ENCODE assay signal across 19 mouse cellular contexts in genomic region chr11:49926183-49926582, GRCm38 (mm10). TPM values are rescaled to one million over a fixed set of nuclear protein-coding genes. Genes with fewer than 3 reads are reported as not detected.
DNase-seq lines count a peak whose midpoint lies in the region; ATAC-seq and TF ChIP-seq lines count a peak whose summit lies in the region.
"Had no signal": no experiment of that assay in that cellular context is flagged by ENCODE, and none has a peak within 500 bp of the region (broad histone marks: within the 10 kb centered on the region; RNA-seq: fewer than 3 reads in every experiment).

No protein-coding gene starts in this region.

- no peak for TF ChIP-seq CTCF in forebrain, postnatal 0 days (IDR thresholded peaks at IDR 0.05; ENCODE audit: low read depth)
- TF ChIP-seq CTCF in thymus, adult 2 months (IDR thresholded peaks at IDR 0.05; ENCODE audit: borderline replicate concordance, control insufficient read depth, extremely low read depth, insufficient read depth, low read length, poor library complexity) = no peak

- peaks cover 19% of the 10 kb centered on the region for H3K4me1 ChIP-seq in forebrain, embryonic 16.5 days (replicated peaks; ENCODE audit: control insufficient read depth, insufficient read depth, low read length)
- no peaks in the 10 kb centered on the region for H3K4me1 ChIP-seq in forebrain, postnatal 0 days (ENCODE audit: insufficient read depth)
- H3K4me1 ChIP-seq in thymus, adult 2 months (replicated peaks; ENCODE audit: control insufficient read depth, insufficient read depth, low read length) = no peaks in the 10 kb centered on the region

- TF ChIP-seq POLR2A in thymus, adult 2 months (IDR thresholded peaks at IDR 0.05; ENCODE audit: control insufficient read depth, extremely low read depth, insufficient read depth, low read length, poor library complexity) = no peak

- ATAC-seq in forebrain, embryonic 16.5 days = no peak
- no peak for ATAC-seq in forebrain, postnatal 0 days
- ATAC-seq in granulocyte monocyte progenitor cell, adult 5-6 weeks (replicated peaks; ENCODE audit: poor library complexity, severe bottlenecking) = 0 out of 2 replicates have a peak, but pooled peaks have one; percentile 37
- ATAC-seq: inflammation-experienced regulatory T-cells, adult 6 months had no signal

- H3K4me3 ChIP-seq in forebrain, embryonic 16.5 days (replicated peaks; ENCODE audit: low read length) = no peak overlapping the region
- H3K4me3 ChIP-seq in forebrain, postnatal 0 days (ENCODE audit: low read depth, low read length) = no peak overlapping the region
- H3K4me3 ChIP-seq in thymus, adult 2 months (ENCODE audit: control insufficient read depth, insufficient read depth, low read length) = no peak overlapping the region
- H3K4me3 ChIP-seq: embryonic facial prominence, embryonic 12.5 days; gastrocnemius, adult 2 months; left cerebral cortex, adult 2 months; limb, embryonic 13.5 days had no signal

- peak overlapping the region; percentile 33; the same call in 1 of the 2 replicates for H3K27ac ChIP-seq in forebrain, embryonic 16.5 days (ENCODE audit: low read length)
- no peak overlapping the region for H3K27ac ChIP-seq in forebrain, postnatal 0 days (ENCODE audit: low read depth, low read length)
- H3K27ac ChIP-seq in thymus, adult 2 months (ENCODE audit: control insufficient read depth, insufficient read depth, low read length) = no peak overlapping the region
- H3K27ac ChIP-seq: embryonic facial prominence, embryonic 12.5 days; gastrocnemius, adult 2 months; limb, embryonic 13.5 days; stomach, postnatal 0 days had no signal

- H3K27me3 ChIP-seq in forebrain, embryonic 16.5 days (replicated peaks; ENCODE audit: control insufficient read depth, insufficient read depth, low read length) = no peaks in the 10 kb centered on the region
- no peaks in the 10 kb centered on the region for H3K27me3 ChIP-seq in forebrain, postnatal 0 days (ENCODE audit: insufficient read depth, low read length)
- no peaks in the 10 kb centered on the region; the same call in 1 of the 2 replicates for H3K27me3 ChIP-seq in thymus, adult 2 months (ENCODE audit: control insufficient read depth, insufficient read depth, low read length)
- H3K27me3 ChIP-seq: embryonic facial prominence, embryonic 12.5 days had no signal

- no peak for DNase-seq in forebrain, postnatal 0 days
- peak; percentile 29 for DNase-seq in thymus, postnatal 4 days
- no peak for DNase-seq in thymus, adult 2 months
- DNase-seq in adrenal gland, adult (ENCODE audit: inconsistent age in 2 of 2, low spot score in 1 of 2) = no peak
- no peak for DNase-seq in heart, postnatal 14 days
- DNase-seq: cerebellum, adult 11 months; cerebellum, postnatal 25 days; gastrocnemius, adult 2 months; kidney, adult 9 months; lung, adult 2 months; right cerebral cortex, adult 18-20 months; thymus, postnatal 25 days had no signal

- H3K36me3 ChIP-seq in forebrain, embryonic 16.5 days (ENCODE audit: control insufficient read depth, insufficient read depth) = no peaks in the 10 kb centered on the region
- H3K36me3 ChIP-seq in forebrain, postnatal 0 days (ENCODE audit: insufficient read depth) = no peaks in the 10 kb centered on the region
- H3K36me3 ChIP-seq in thymus, adult 2 months (ENCODE audit: control insufficient read depth, insufficient read depth, low read length) = no peaks in the 10 kb centered on the region
- H3K36me3 ChIP-seq: embryonic facial prominence, embryonic 12.5 days; limb, embryonic 13.5 days had no signal

- no peak overlapping the region for H3K4me2 ChIP-seq in forebrain, embryonic 16.5 days (ENCODE audit: low read length)
- H3K4me2 ChIP-seq in forebrain, postnatal 0 days (ENCODE audit: low read depth) = no peak overlapping the region

- 87% methylated on average over 7 of the region's 7 CpGs for WGBS in forebrain, embryonic 16.5 days
- 85% methylated on average over 7 of the region's 7 CpGs for WGBS in forebrain, postnatal 0 days
- 77% methylated on average over 7 of the region's 7 CpGs for WGBS in thymus, adult 2 months

- H3K9me3 ChIP-seq in forebrain, embryonic 16.5 days (ENCODE audit: control insufficient read depth, low read length) = no peaks in the 10 kb centered on the region
- no peaks in the 10 kb centered on the region for H3K9me3 ChIP-seq in forebrain, postnatal 0 days (ENCODE audit: low read length)
- H3K9me3 ChIP-seq: embryonic facial prominence, embryonic 12.5 days; limb, embryonic 13.5 days had no signal

- intact Hi-C loops in heart, postnatal 14 days (cut with DNase I) = no loop called here

- no peak overlapping the region for H3K9ac ChIP-seq in forebrain, embryonic 16.5 days (replicated peaks; ENCODE audit: low read depth, low read length)
- no peak overlapping the region for H3K9ac ChIP-seq in forebrain, postnatal 0 days
- H3K9ac ChIP-seq: embryonic facial prominence, embryonic 12.5 days; limb, embryonic 13.5 days had no signal

RNA-seq across cellular contexts. Expression of gene Rasgef1c, which starts 24.5 kb away (rescaled TPM):
- 11.4 and 17.1 TPM in 2 replicates for polyA plus RNA-seq in forebrain, embryonic 16.5 days (2015; fragmentation: Nextera tagmentation; extraction: Ambion mirVana)
- 28.3 and 36.1 TPM in 2 replicates for total RNA-seq in forebrain, postnatal 0 days (2014; rRNA removed)
- polyA plus RNA-seq in forebrain, postnatal 0 days (2015; fragmentation: Nextera tagmentation; extraction: Ambion mirVana) = 24.9 and 30.8 TPM in 2 replicates
- polyA plus RNA-seq in thymus, adult 2 months (2012; rRNA removed) = 0.11 and 0.13 TPM in 2 replicates
- total RNA-seq in granulocyte monocyte progenitor cell, adult 5-6 weeks (2014; fragmentation: Nextera tagmentation) = 0.37 TPM in 1 of 2 replicates, not detected in the other
- not detected in 2 replicates for total RNA-seq in granulocyte monocyte progenitor cell, adult 5-6 weeks (2017)
- under 1 TPM; 0.24 to 0.72 TPM for total RNA-seq in heart, postnatal 14 days (2021)

Comparison
In these comparisons a context has a peak if more than half of its experiments do, and no peak if none do; other contexts are left out.
1. RNA of gene Rasgef1c, which starts 24.5 kb away (total RNA-seq): 28.3 to 36.1 TPM in forebrain, postnatal 0 days; 0.24 to 0.72 TPM in heart, postnatal 14 days and 0.37 TPM in granulocyte monocyte progenitor cell, adult 5-6 weeks; every median in the first group is over 10 times any median in the second.